ENCODE assay signal across 29 mouse cellular contexts in the genomic region with DNA sequence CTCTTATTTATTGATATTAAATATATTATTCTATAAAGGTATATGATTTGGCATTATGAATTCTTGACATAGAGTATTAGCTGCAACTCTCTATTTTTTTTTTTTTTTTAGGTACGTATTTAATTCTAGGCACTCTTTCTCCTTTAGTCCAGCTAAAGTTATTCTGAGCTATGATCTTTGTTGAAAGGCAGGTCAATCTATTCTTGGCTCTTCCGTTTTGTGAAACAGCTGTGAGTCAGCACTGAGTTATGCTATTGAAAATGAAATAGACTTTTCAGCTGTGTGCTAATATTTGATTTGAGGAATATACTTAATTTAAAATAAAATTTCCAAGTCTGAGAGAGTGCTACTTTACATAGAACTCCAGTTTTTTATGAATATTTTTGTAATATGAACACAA.
DNase-seq lines count a peak whose midpoint lies in the region; ATAC-seq lines count a peak whose summit lies in the region.
"Had no signal": no experiment of that assay in that cellular context is flagged by ENCODE, and none has a peak within 500 bp of the region (broad histone marks: within the 10 kb centered on the region; RNA-seq: fewer than 3 reads in every experiment).

No protein-coding gene starts in this region.

- H3K9me3 ChIP-seq in heart, embryonic 15.5 days (replicated peaks) = peaks cover 6% of the 10 kb centered on the region; the same call in 1 of the 2 replicates
- H3K9me3 ChIP-seq in heart, embryonic 10.5 days = no peaks in the 10 kb centered on the region
- H3K9me3 ChIP-seq: embryonic facial prominence, embryonic 12.5 days; embryonic facial prominence, embryonic 15.5 days; forebrain, embryonic 12.5 days; forebrain, embryonic 15.5 days had no signal

- H3K4me1 ChIP-seq in heart, embryonic 15.5 days (replicated peaks) = no peaks in the 10 kb centered on the region
- H3K4me1 ChIP-seq in heart, embryonic 10.5 days = no peaks in the 10 kb centered on the region
- H3K4me1 ChIP-seq: embryonic facial prominence, embryonic 12.5 days; embryonic facial prominence, embryonic 15.5 days; forebrain, embryonic 12.5 days; forebrain, embryonic 15.5 days; heart, embryonic 13.5 days had no signal

- H3K4me2 ChIP-seq in heart, embryonic 15.5 days = no peak overlapping the region
- H3K4me2 ChIP-seq: embryonic facial prominence, embryonic 12.5 days; embryonic facial prominence, embryonic 15.5 days; forebrain, embryonic 12.5 days; forebrain, embryonic 15.5 days; heart, embryonic 13.5 days; hindbrain, embryonic 14.5 days had no signal

- no peak overlapping the region for H3K9ac ChIP-seq in heart, embryonic 15.5 days
- H3K9ac ChIP-seq: embryonic facial prominence, embryonic 12.5 days; embryonic facial prominence, embryonic 15.5 days; forebrain, embryonic 12.5 days; forebrain, embryonic 15.5 days; heart, embryonic 13.5 days; hindbrain, embryonic 14.5 days had no signal

- no peak overlapping the region for H3K27ac ChIP-seq in heart, embryonic 15.5 days
- H3K27ac ChIP-seq in heart, embryonic 10.5 days = no peak overlapping the region
- H3K27ac ChIP-seq: embryonic facial prominence, embryonic 12.5 days; embryonic facial prominence, embryonic 15.5 days; forebrain, embryonic 12.5 days; forebrain, embryonic 15.5 days; heart, embryonic 13.5 days; hindbrain, embryonic 14.5 days; hindbrain, postnatal 0 days had no signal

- intact Hi-C loops in heart, postnatal 10 days (cut with DNase I) = no loop called here
- intact Hi-C loops in heart, postnatal 36 days (cut with DNase I) = no loop called here

- DNase-seq in adrenal gland, adult 2 months = peak; percentile 2
- no peak for DNase-seq in adrenal gland, adult (ENCODE audit: inconsistent age in 2 of 2, low spot score in 1 of 2)
- DNase-seq in heart, embryonic 10.5 days (ENCODE audit: low spot score) = no peak
- peak; percentile 4 to 11 for DNase-seq in heart, postnatal 10 days
- no peak for DNase-seq in heart, postnatal 36 days
- DNase-seq in brain, adult 2 months (ENCODE audit: low read depth, low spot score) = peak; percentile 41
- DNase-seq: adrenal gland, adult 8-10 months; adrenal gland, postnatal 25 days; cerebellum, adult 11 months; cerebellum, adult 2 months; cerebellum, adult 9-11 months; cerebellum, postnatal 25 days; gastrocnemius, postnatal 25 days; heart, postnatal 4 days; kidney, adult 18-20 months; kidney, adult 9 months had no signal

- H3K4me3 ChIP-seq in heart, embryonic 15.5 days = no peak overlapping the region
- no peak overlapping the region for H3K4me3 ChIP-seq in heart, embryonic 10.5 days
- H3K4me3 ChIP-seq: embryonic facial prominence, embryonic 12.5 days; embryonic facial prominence, embryonic 15.5 days; forebrain, embryonic 12.5 days; forebrain, embryonic 15.5 days; heart, embryonic 13.5 days had no signal

- 0 out of 2 replicates have a peak, but pooled peaks have one; percentile 76 for ATAC-seq in heart, embryonic 15.5 days (replicated peaks; ENCODE audit: insufficient number of reproducible peaks, insufficient read depth, low FRiP score, low read depth)
- ATAC-seq in granulocyte monocyte progenitor cell, adult 5-6 weeks (replicated peaks; ENCODE audit: poor library complexity, severe bottlenecking) = no peak
- ATAC-seq: CD4-positive, CD25-positive, alpha-beta regulatory T cell, adult 4 months; forebrain, embryonic 15.5 days; hindbrain, postnatal 0 days; inflammation-experienced regulatory T-cells, adult 6 months; intestine, embryonic 16.5 days; Patski had no signal

- 27% methylated on average over 2 of the region's 2 CpGs for WGBS in heart, embryonic 15.5 days
- WGBS in heart, embryonic 10.5 days = 45% methylated on average over 2 of the region's 2 CpGs

- H3K36me3 ChIP-seq in heart, embryonic 15.5 days = no peaks in the 10 kb centered on the region
- H3K36me3 ChIP-seq in heart, embryonic 10.5 days = no peaks in the 10 kb centered on the region
- H3K36me3 ChIP-seq: embryonic facial prominence, embryonic 12.5 days; embryonic facial prominence, embryonic 15.5 days; forebrain, embryonic 12.5 days; forebrain, embryonic 15.5 days; heart, embryonic 13.5 days had no signal

- H3K27me3 ChIP-seq in heart, embryonic 15.5 days = no peaks in the 10 kb centered on the region
- no peaks in the 10 kb centered on the region for H3K27me3 ChIP-seq in heart, embryonic 10.5 days (ENCODE audit: insufficient read depth, poor library complexity, severe bottlenecking)
- H3K27me3 ChIP-seq: embryonic facial prominence, embryonic 12.5 days; embryonic facial prominence, embryonic 15.5 days; forebrain, embryonic 12.5 days; forebrain, embryonic 15.5 days; heart, embryonic 13.5 days; Patski had no signal

Comparison
In these comparisons a context has a peak if more than half of its experiments do, and no peak if none do; other contexts are left out.
1. DNase-seq: peak in adrenal gland, adult 2 months (single experiment), heart, postnatal 10 days (2 of 2) and brain, adult 2 months (single experiment); none in adrenal gland, adult (0 of 2), heart, embryonic 10.5 days (single experiment) and heart, postnatal 36 days (0 of 2).